Mouse (Mus musculus): Measurements from ENCODE around the gene Ascc1. TPM values are rescaled to one million over a fixed set of nuclear protein-coding genes. Genes with fewer than 3 reads are reported as not detected.

Ascc1 gene
- polyA plus RNA-seq, 1 experiment from 2014 or later: 47.2 TPM

DNA sequence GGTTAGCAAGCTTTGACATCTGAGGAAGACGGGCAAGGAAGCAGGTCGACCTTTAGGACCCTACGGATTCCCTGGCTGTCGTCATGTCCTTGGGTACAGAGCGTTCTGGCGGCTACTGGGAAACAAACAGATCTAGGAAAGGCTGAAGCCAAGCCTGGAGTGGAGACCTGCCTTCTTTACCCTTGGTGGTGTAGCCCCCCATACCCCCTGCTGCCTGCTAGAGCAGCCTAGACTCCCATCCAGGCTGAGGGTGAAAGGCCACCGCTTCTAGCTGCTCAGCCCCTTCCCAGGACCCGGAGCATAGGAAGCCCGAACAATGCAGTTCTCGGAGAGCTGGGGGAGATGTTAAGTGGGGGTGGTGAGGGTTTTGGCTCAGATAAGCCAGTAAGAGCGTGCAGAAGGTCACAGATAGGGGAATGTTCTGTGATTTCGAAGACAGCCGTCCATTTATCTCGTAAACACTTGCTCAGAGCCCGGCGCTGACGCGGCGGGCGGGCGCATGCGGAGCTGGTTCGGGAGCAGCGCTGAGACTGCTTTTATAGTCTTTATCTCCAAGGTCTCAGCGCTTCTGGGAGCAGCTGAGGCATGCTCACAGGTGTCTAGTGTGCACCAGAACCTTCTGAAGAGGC, 32.7 kb upstream of the Ascc1 start:
- under 1% methylated on average over 25 of the region's 25 CpGs for WGBS
- H3K4me2 ChIP-seq (replicated peaks; ENCODE audit: low read depth, low read length): peak overlapping the region; percentile 71
- TF ChIP-seq EP300 (IDR thresholded peaks at IDR 0.05) (peak; percentile 100), CTCF (IDR thresholded peaks at IDR 0.05) (no peak)
- H3K4me1 ChIP-seq (ENCODE audit: insufficient read depth, low read depth, low read length): peaks cover 28% of the 10 kb centered on the region
- peak overlapping the region; percentile 39 for H3K4me3 ChIP-seq (ENCODE audit: low read depth, low read length)
- H3K27ac ChIP-seq (ENCODE audit: low read length): peak overlapping the region; percentile 99
- ATAC-seq: peak; percentile 84
- peak overlapping the region; percentile 72 for H3K9ac ChIP-seq (replicated peaks; ENCODE audit: low read depth)
- H3K9me3 ChIP-seq (ENCODE audit: low read length): no peaks in the 10 kb centered on the region
- no peaks in the 10 kb centered on the region for H3K36me3 ChIP-seq (ENCODE audit: insufficient read depth, low read length)
- no peaks in the 10 kb centered on the region for H3K27me3 ChIP-seq (replicated peaks; ENCODE audit: insufficient read depth, low read length)
- DNase-seq (ENCODE audit: low spot score): peak; percentile 97

- H3K4me2 ChIP-seq (replicated peaks; ENCODE audit: low read depth, low read length): peak overlapping the region; percentile 71
- H3K4me1 ChIP-seq (ENCODE audit: insufficient read depth, low read depth, low read length): peaks cover 24% of the 10 kb centered on the region
Observed at GRCm38 (mm10) chr10:59970450-59971062, 32.0 kb upstream of the Ascc1 start.

GRCm38 (mm10) chr10:59971813-59972212, 30.8 kb upstream of the Ascc1 start:
- H3K4me1 ChIP-seq (ENCODE audit: insufficient read depth, low read depth, low read length): peaks cover 25% of the 10 kb centered on the region
- no peak overlapping the region for H3K27ac ChIP-seq (ENCODE audit: low read length)
- no peak overlapping the region for H3K4me2 ChIP-seq (replicated peaks; ENCODE audit: low read depth, low read length)
- H3K27me3 ChIP-seq (replicated peaks; ENCODE audit: insufficient read depth, low read length): no peaks in the 10 kb centered on the region
- no peak for DNase-seq (ENCODE audit: low spot score)
- TF ChIP-seq EP300 (IDR thresholded peaks at IDR 0.05): no peak
- TF ChIP-seq CTCF (IDR thresholded peaks at IDR 0.05): no peak
- no peaks in the 10 kb centered on the region for H3K9me3 ChIP-seq (ENCODE audit: low read length)
- H3K36me3 ChIP-seq (ENCODE audit: insufficient read depth, low read length): no peaks in the 10 kb centered on the region
- no peak overlapping the region for H3K4me3 ChIP-seq (ENCODE audit: low read depth, low read length)
- no peak overlapping the region for H3K9ac ChIP-seq (replicated peaks; ENCODE audit: low read depth)
- 95% methylated on average over 8 of the region's 8 CpGs for WGBS
- no peak for ATAC-seq

More at GRCm38 (mm10) chr10:59970450-59971062, 32.0 kb upstream of the Ascc1 start:
- Histone ChIP-seq H3K9me3 (ENCODE audit: low read length) (no peaks in the 10 kb centered on the region), H3K4me3 (ENCODE audit: low read depth, low read length) (peak overlapping the region; percentile 39; the same call in 1 of the 2 replicates), H3K27me3 (replicated peaks; ENCODE audit: insufficient read depth, low read length) (no peaks in the 10 kb centered on the region), H3K9ac (replicated peaks; ENCODE audit: low read depth) (peak overlapping the region; percentile 72), H3K36me3 (ENCODE audit: insufficient read depth, low read length) (no peaks in the 10 kb centered on the region), H3K27ac (ENCODE audit: low read length) (peak overlapping the region; percentile 99)
- 22% methylated on average over 6 of the region's 6 CpGs for WGBS
- peak; percentile 74 for DNase-seq (ENCODE audit: low spot score)
- TF ChIP-seq CTCF (IDR thresholded peaks at IDR 0.05) (no peak), EP300 (IDR thresholded peaks at IDR 0.05) (no peak)
- ATAC-seq: no peak

GRCm38 (mm10) chr10:59972534-59972933, 30.1 kb upstream of the Ascc1 start:
- TF ChIP-seq EP300 (IDR thresholded peaks at IDR 0.05): peak; percentile 67
- no peak for TF ChIP-seq CTCF (IDR thresholded peaks at IDR 0.05)
- H3K27me3 ChIP-seq (replicated peaks; ENCODE audit: insufficient read depth, low read length): no peaks in the 10 kb centered on the region
- no peak for ATAC-seq
- peak; percentile 55 for DNase-seq (ENCODE audit: low spot score)
- H3K4me1 ChIP-seq (ENCODE audit: insufficient read depth, low read depth, low read length): peaks cover 25% of the 10 kb centered on the region
- no peaks in the 10 kb centered on the region for H3K9me3 ChIP-seq (ENCODE audit: low read length)
- no peak overlapping the region for H3K4me3 ChIP-seq (ENCODE audit: low read depth, low read length)
- H3K9ac ChIP-seq (replicated peaks; ENCODE audit: low read depth): no peak overlapping the region
- H3K27ac ChIP-seq (ENCODE audit: low read length): no peak overlapping the region; the same call in 1 of the 2 replicates
- H3K36me3 ChIP-seq (ENCODE audit: insufficient read depth, low read length): no peaks in the 10 kb centered on the region
- 58% methylated on average over 2 of the region's 2 CpGs for WGBS
- no peak overlapping the region for H3K4me2 ChIP-seq (replicated peaks; ENCODE audit: low read depth, low read length)

DNA sequence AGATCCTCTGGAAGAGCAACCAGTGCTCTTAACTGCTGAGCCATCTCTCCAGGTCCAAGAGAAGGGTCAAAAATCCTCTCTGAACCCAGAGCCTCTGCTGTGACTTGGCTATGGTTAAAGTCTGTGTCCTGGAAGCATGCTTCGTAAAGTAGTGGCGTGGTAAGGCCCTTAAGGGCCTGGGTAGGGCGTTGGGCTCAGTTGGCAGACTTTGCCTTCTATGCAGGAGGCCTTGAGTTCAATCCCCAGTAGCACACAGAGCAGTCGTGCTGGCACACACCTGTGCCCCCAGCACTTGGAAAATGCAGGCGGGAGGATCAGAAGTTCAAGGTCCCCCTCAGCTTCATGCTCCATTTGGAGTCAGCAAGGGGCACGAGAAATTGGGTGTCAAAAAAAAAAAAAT, 29.6 kb upstream of the Ascc1 start:
- H3K27me3 ChIP-seq (replicated peaks; ENCODE audit: insufficient read depth, low read length): no peaks in the 10 kb centered on the region
- H3K9me3 ChIP-seq (ENCODE audit: low read length): no peaks in the 10 kb centered on the region
- no peak for ATAC-seq
- no peak for TF ChIP-seq CTCF (IDR thresholded peaks at IDR 0.05)
- no peak for TF ChIP-seq EP300 (IDR thresholded peaks at IDR 0.05)
- DNase-seq (ENCODE audit: low spot score): no peak
- H3K4me3 ChIP-seq (ENCODE audit: low read depth, low read length): no peak overlapping the region
- no peak overlapping the region for H3K4me2 ChIP-seq (replicated peaks; ENCODE audit: low read depth, low read length)
- peaks cover 30% of the 10 kb centered on the region for H3K4me1 ChIP-seq (ENCODE audit: insufficient read depth, low read depth, low read length)
- H3K9ac ChIP-seq (replicated peaks; ENCODE audit: low read depth): no peak overlapping the region
- no peaks in the 10 kb centered on the region for H3K36me3 ChIP-seq (ENCODE audit: insufficient read depth, low read length)
- H3K27ac ChIP-seq (ENCODE audit: low read length): peak overlapping the region; percentile 91
- WGBS: 70% methylated on average over 6 of the region's 6 CpGs

GRCm38 (mm10) chr10:59973400-59973799, 29.2 kb upstream of the Ascc1 start:
- WGBS: 83% methylated on average over 4 of the region's 4 CpGs
- DNase-seq (ENCODE audit: low spot score): no peak
- H3K4me1 ChIP-seq (ENCODE audit: insufficient read depth, low read depth, low read length): peaks cover 34% of the 10 kb centered on the region
- no peaks in the 10 kb centered on the region for H3K9me3 ChIP-seq (ENCODE audit: low read length)
- H3K27ac ChIP-seq (ENCODE audit: low read length): peak overlapping the region; percentile 91
- no peak for ATAC-seq
- H3K9ac ChIP-seq (replicated peaks; ENCODE audit: low read depth): no peak overlapping the region
- no peaks in the 10 kb centered on the region for H3K27me3 ChIP-seq (replicated peaks; ENCODE audit: insufficient read depth, low read length)
- no peak overlapping the region for H3K4me2 ChIP-seq (replicated peaks; ENCODE audit: low read depth, low read length)
- H3K4me3 ChIP-seq (ENCODE audit: low read depth, low read length): no peak overlapping the region
- no peak for TF ChIP-seq CTCF (IDR thresholded peaks at IDR 0.05)
- TF ChIP-seq EP300 (IDR thresholded peaks at IDR 0.05): no peak
- no peaks in the 10 kb centered on the region for H3K36me3 ChIP-seq (ENCODE audit: insufficient read depth, low read length)

Data from lung, postnatal 0 days (tissue).